Mouse (Mus musculus): Measurements from ENCODE around the gene Rps11.

- TF ChIP-seq POLR2A (IDR thresholded peaks at IDR 0.05; ENCODE audit: borderline replicate concordance, control insufficient read depth, low read depth, low read length): no peak
- TF ChIP-seq CTCF (IDR thresholded peaks at IDR 0.05; ENCODE audit: control insufficient read depth, insufficient read depth, low read length): no peak
Measured at GRCm38 (mm10) chr7:45148534-45149098, 24.4 kb upstream of the Rps11 start.

Measured in bone marrow, adult 2 months (tissue).